8 mouse cellular contexts compared by ENCODE assay signal in the genomic region with DNA sequence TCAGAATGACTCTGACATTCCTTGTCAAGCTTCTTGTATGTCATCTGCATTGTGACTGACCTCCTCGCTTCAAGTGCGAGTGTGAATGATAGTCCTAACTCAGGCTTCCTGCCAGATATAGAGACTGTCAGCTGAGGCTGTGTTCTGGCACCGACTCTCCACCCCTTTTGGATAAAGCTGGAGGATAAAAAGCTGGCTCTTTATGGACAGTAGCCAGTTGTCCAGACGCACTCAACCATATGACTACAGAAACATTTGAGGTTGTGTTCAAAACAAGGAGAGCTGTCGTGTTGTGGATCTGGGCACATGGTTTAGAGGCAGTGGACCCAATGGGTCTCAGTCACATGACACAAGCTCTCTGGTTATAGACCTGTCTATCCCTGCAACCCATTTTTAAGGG.
DNase-seq lines count a peak whose midpoint lies in the region; ATAC-seq lines count a peak whose summit lies in the region.

No protein-coding gene starts in this region.

- H3K36me3 ChIP-seq in intestine, embryonic 16.5 days (ENCODE audit: control insufficient read depth, insufficient read depth, low read length), result no peaks in the 10 kb centered on the region
- H3K36me3 ChIP-seq in intestine, embryonic 15.5 days, result no peaks in the 10 kb centered on the region
- H3K36me3 ChIP-seq in hindbrain, embryonic 14.5 days (replicated peaks; ENCODE audit: control insufficient read depth, insufficient read depth), result no peaks in the 10 kb centered on the region
- no peaks in the 10 kb centered on the region for H3K36me3 ChIP-seq in liver, embryonic 11.5 days (ENCODE audit: control insufficient read depth, insufficient read depth, low read length)

- H3K4me3 ChIP-seq in intestine, embryonic 16.5 days (ENCODE audit: low read length), result no peak overlapping the region
- no peak overlapping the region for H3K4me3 ChIP-seq in intestine, embryonic 15.5 days (replicated peaks)
- H3K4me3 ChIP-seq in hindbrain, embryonic 14.5 days (replicated peaks; ENCODE audit: low read length), result no peak overlapping the region
- no peak overlapping the region for H3K4me3 ChIP-seq in liver, embryonic 11.5 days (ENCODE audit: low read depth, low read length)

- H3K4me1 ChIP-seq in intestine, embryonic 16.5 days (ENCODE audit: control insufficient read depth, insufficient read depth, low read length), result peaks cover 27% of the 10 kb centered on the region
- peaks cover 28% of the 10 kb centered on the region for H3K4me1 ChIP-seq in intestine, embryonic 15.5 days (replicated peaks)
- peaks cover 45% of the 10 kb centered on the region for H3K4me1 ChIP-seq in hindbrain, embryonic 14.5 days (replicated peaks; ENCODE audit: control insufficient read depth, insufficient read depth, low read length)
- peaks cover 8% of the 10 kb centered on the region; the same call in 1 of the 2 replicates for H3K4me1 ChIP-seq in liver, embryonic 11.5 days (replicated peaks; ENCODE audit: control insufficient read depth, insufficient read depth, low read length)

- ATAC-seq in intestine, embryonic 16.5 days, result peak; percentile 27; the same call in 1 of the 2 replicates
- ATAC-seq in intestine, embryonic 15.5 days, result no peak; the same call in 1 of the 2 replicates
- ATAC-seq in hindbrain, embryonic 14.5 days (ENCODE audit: low FRiP score), result peak; percentile 31; the same call in 1 of the 2 replicates
- no peak for ATAC-seq in liver, embryonic 11.5 days (replicated peaks; ENCODE audit: low FRiP score)

- peak; percentile 83 to 85 for DNase-seq in cerebellum, postnatal 14 days
- peak; percentile 58 for DNase-seq in hindbrain, embryonic 14.5 days (ENCODE audit: low spot score)
- peak; percentile 15 to 37 for DNase-seq in left cerebral cortex, adult 18-20 months (ENCODE audit: low spot score in 2 of 2)
- DNase-seq in right cerebral cortex, postnatal 25 days, result peak; percentile 25
- no peak for DNase-seq in gastrocnemius, postnatal 4 days (ENCODE audit: low spot score in 2 of 2)
- no peak for DNase-seq in liver, embryonic 11.5 days (ENCODE audit: low spot score)

- no peak overlapping the region for H3K9ac ChIP-seq in intestine, embryonic 16.5 days (ENCODE audit: low read depth, low read length)
- H3K9ac ChIP-seq in intestine, embryonic 15.5 days, result no peak overlapping the region
- H3K9ac ChIP-seq in hindbrain, embryonic 14.5 days, result no peak overlapping the region
- no peak overlapping the region for H3K9ac ChIP-seq in liver, embryonic 11.5 days (ENCODE audit: low read depth, low read length)

- 38% methylated on average over 5 of the region's 5 CpGs for WGBS in intestine, embryonic 16.5 days
- WGBS in intestine, embryonic 15.5 days, result 38% methylated on average over 5 of the region's 5 CpGs
- 56% methylated on average over 5 of the region's 5 CpGs for WGBS in hindbrain, embryonic 14.5 days
- 56% methylated on average over 5 of the region's 5 CpGs for WGBS in liver, embryonic 11.5 days

- no peak overlapping the region for H3K4me2 ChIP-seq in intestine, embryonic 16.5 days (ENCODE audit: low read depth, low read length)
- no peak overlapping the region for H3K4me2 ChIP-seq in intestine, embryonic 15.5 days (replicated peaks)
- H3K4me2 ChIP-seq in hindbrain, embryonic 14.5 days (replicated peaks), result no peak overlapping the region
- no peak overlapping the region for H3K4me2 ChIP-seq in liver, embryonic 11.5 days

- no peaks in the 10 kb centered on the region for H3K27me3 ChIP-seq in intestine, embryonic 16.5 days (replicated peaks; ENCODE audit: control insufficient read depth, insufficient read depth, low read length)
- H3K27me3 ChIP-seq in intestine, embryonic 15.5 days (replicated peaks), result no peaks in the 10 kb centered on the region
- no peaks in the 10 kb centered on the region for H3K27me3 ChIP-seq in hindbrain, embryonic 14.5 days (ENCODE audit: control insufficient read depth, insufficient read depth, low read length)
- no peaks in the 10 kb centered on the region for H3K27me3 ChIP-seq in liver, embryonic 11.5 days (replicated peaks; ENCODE audit: control insufficient read depth, insufficient read depth, low read length)

- H3K9me3 ChIP-seq in intestine, embryonic 16.5 days (ENCODE audit: control insufficient read depth, low read length), result no peaks in the 10 kb centered on the region
- H3K9me3 ChIP-seq in intestine, embryonic 15.5 days, result no peaks in the 10 kb centered on the region
- no peaks in the 10 kb centered on the region for H3K9me3 ChIP-seq in hindbrain, embryonic 14.5 days (ENCODE audit: control insufficient read depth, low read length)
- H3K9me3 ChIP-seq in liver, embryonic 11.5 days (ENCODE audit: control insufficient read depth, low read length), result no peaks in the 10 kb centered on the region

- 0 out of 2 replicates have a peak overlapping the region, but pooled peaks have one; percentile 25 for H3K27ac ChIP-seq in intestine, embryonic 16.5 days (ENCODE audit: low read length)
- H3K27ac ChIP-seq in intestine, embryonic 15.5 days, result no peak overlapping the region
- peak overlapping the region; percentile 73; the same call in 1 of the 2 replicates for H3K27ac ChIP-seq in hindbrain, embryonic 14.5 days
- no peak overlapping the region for H3K27ac ChIP-seq in liver, embryonic 11.5 days (ENCODE audit: low read depth, low read length)

Comparison
In these comparisons a context has a peak if more than half of its experiments do, and no peak if none do; other contexts are left out.
1. ATAC-seq: peak in intestine, embryonic 16.5 days (single experiment) and hindbrain, embryonic 14.5 days (single experiment); none in intestine, embryonic 15.5 days (single experiment) and liver, embryonic 11.5 days (single experiment).
2. H3K27ac ChIP-seq: peak in intestine, embryonic 16.5 days (single experiment) and hindbrain, embryonic 14.5 days (single experiment); none in intestine, embryonic 15.5 days (single experiment) and liver, embryonic 11.5 days (single experiment).
3. DNase-seq: peak in cerebellum, postnatal 14 days (2 of 2), hindbrain, embryonic 14.5 days (single experiment), left cerebral cortex, adult 18-20 months (2 of 2) and right cerebral cortex, postnatal 25 days (single experiment); none in gastrocnemius, postnatal 4 days (0 of 2) and liver, embryonic 11.5 days (single experiment).